Mouse (Mus musculus) retina, embryonic 14.5 days (tissue): Measurements from ENCODE around the gene Wdr81.
"Not testable (repeated sequence)": the region's sequence is repeated elsewhere in the genome, so short reads cannot be mapped to it uniquely, and the experiment has no call there.

ENCODE experiments used
- DNase-seq: peaks from one replicate; pipeline ENCODE4 v3.0.0-alpha.2; 2015; ENCODE audit warnings: low spot score

Wdr81 gene

DNA sequence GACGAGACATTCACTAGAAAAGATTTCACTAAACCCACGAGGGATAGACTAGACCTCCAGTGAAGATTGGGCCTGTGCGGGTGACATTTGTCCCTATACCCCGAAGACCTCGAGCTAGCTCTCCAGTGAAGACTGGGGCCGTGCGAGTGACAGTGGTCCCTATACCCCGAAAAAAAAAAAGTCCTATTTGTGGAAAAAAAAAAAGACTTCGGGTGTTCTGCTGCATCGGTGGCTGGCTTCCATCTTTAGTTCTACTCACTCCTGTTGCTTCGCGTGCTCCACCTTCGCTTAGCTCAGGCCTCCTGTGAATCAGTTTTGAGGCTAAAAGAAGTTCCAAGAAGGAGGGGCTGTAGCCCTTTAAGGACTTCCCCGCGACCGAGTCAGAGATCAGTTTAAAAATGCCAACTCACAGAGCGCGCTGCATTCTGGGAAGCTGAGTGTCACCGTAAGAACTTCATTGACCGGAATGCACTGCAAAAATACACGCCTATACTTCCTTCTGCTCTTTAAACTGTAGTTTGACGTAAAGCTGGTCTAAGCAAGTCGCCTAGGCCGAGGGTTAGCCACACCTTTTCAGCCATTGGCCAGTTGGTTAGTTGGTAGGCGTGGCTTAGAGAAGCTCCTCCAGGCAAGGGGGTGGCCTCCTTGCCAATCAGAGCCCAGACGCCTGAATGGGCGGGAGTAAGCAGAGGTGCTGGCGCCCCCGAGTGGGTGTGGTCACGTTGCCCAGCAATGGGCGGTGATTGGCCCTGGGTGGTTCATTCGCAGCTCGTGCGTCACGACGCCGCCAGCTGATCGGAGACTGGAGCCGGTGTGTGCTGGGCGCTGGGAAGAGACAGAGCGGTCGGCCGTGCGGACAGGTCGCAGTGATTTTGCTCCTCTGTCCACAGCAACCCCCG, 6.6 kb upstream of the Wdr81 start, which contains the start of gene Tlcd2:
Tlcd2 (plus strand) TSS at position 872 of the 899 bp plus-strand sequence.
- DNase-seq: peak; percentile 100

GRCm38 (mm10) chr11:75460103-75460843, 5.8 kb upstream of the Wdr81 start:
- peak; percentile 91 for DNase-seq

- DNase-seq: no peak
Observed at GRCm38 (mm10) chr11:75459751-75460102, 5.2 kb upstream of the Wdr81 start.

DNA sequence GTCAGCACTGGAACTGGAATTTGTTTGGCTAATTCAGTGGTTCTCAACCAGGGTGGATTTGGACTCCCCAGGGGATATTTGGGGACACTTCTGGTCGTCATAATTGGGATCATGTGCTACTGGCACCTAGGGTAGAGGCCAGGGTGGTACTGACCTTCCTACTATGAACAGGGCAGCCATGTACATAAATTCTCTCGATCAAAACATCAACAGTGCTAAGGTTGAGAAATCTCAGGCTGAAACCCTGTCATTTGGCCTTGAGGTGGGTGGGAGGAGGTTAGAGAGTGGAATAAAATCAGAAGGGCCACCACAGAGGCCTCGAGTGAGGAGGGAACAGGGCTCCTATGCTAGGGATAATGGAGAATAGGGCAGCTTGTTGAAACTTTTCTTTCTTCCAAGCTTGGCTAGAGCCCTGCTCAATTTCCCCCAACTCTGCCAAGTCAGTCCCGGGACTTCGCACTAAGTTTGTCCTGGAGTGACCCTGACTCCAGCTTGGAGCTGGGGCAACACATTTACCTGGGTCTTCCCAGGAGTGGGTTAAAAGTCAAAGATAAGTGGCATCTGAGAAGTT, 4.7 kb upstream of the Wdr81 start:
- no peak for DNase-seq

DNA sequence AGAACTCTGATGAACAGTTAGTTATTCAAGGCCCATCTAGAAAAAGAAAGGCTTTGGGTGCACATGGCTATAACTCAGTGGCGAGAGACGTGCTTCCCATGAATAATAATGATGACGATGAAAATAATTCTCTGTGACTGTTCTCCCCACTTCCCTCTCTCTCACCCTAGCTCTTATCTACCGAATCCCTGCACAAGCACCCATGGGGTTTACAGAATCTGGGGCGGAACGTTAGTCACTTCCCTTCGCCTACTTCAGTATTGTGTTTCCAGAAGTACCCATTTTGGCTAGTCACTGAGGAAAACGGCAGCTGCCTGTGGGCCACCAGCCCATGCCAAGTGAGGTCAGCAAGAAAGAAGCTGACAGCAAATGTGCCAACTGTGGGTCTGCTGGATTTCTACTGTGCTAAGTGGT, 4.1 kb upstream of the Wdr81 start:
- DNase-seq: no peak

DNA sequence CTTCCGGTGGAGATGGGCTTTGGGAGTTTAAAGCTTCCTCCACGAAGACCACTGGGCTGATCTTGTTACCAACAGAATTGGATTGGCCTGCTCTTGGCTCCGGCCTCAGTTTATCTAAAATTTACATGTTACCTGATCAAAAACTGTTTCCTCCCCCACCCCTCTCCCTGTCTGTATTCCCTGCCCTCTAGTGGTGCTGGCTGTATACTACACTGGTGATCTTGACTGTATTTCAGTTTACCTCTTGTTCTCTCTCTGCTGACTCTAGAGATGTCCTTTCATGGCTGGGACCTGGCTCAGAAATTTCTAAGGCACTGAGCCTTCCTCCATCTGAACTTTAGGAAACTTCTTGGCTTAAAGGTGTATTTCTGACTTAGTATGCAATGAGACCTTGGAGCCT, 3.7 kb upstream of the Wdr81 start:
- peak; percentile 73 for DNase-seq

DNA sequence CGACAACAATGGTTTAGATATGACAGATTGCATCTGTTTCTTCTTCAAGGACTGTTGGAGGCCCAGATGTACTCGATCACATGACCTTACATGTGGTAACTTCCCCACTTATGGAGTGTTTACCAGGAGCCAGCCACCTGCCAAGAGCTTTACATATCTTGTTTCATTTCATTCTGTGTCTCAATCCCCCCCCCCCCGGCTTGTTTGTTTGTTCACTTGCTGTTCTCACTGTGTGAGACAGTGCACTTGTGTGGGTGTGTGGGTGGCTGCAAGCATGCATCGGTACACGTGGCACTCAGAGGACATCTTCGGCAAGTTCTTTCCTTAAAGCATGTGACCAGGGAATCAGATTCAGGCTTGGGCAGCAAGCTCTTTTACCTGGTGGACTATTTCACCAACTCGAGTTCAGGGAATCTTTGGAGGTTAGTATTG, 1.9 kb upstream of the Wdr81 start:
- no peak for DNase-seq

GRCm38 (mm10) chr11:75455971-75456370, 1.5 kb upstream of the Wdr81 start:
- not testable (repeated sequence) for DNase-seq

DNA sequence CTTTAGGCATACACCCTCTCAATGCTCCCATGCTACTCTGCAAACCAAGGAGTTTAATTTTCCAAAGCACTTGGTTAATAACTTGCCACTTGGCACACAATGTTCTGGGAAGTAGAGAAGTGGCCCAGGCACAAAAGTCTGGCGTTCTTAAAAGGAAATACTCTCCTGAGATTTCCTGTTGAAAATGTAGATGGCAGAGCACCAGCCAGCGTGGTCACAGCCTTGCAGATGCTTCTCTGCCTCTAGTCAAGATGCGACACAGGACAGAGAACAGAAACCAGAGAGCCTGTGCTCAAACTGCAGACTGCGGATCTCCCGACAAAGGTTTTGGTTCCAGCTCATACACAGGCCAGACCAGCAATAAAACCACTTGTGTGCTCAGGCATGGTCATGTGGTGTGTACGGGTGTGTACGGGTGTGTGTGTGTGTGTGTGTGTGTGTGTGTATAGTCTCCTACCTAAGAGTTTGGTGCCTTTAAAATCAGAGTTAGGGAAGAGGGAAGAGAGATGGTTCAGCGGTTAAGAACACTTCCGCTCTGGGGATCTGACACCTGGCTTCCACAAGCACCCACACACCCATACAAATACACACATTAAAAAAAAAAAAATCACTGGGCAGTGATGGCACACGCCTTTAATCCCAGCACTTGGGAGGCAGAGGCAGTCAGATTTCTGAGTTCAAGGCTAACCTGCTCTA, 672 bp upstream of the Wdr81 start:
- no peak for DNase-seq

GRCm38 (mm10) chr11:75452812-75453557, 1.5 kb downstream of the Wdr81 start:
- no peak for DNase-seq

DNA sequence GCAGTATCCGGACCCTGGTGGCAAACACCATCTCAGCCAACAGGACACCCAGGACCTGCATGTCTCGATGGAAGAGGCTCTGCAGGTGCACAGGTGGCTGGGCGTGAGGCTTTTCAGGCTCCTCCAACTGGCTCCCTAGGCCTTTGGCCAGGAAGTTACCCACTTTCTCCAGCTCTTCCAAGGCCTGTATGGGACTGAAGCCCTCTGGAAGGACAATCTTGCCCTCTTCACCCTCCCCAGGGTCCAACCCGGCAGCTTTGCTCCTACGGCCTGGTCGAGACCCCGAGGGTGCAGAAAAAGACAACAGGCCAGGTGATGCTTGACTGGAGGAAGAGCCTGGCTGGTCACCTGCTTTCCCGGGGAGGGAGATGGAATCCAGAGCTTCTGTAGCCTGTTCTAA, 2.4 kb downstream of the Wdr81 start:
- DNase-seq: no peak

GRCm38 (mm10) chr11:75450936-75451335, 3.6 kb downstream of the Wdr81 start:
- DNase-seq: no peak

- no peak for DNase-seq
Observed at GRCm38 (mm10) chr11:75450304-75450908, 4.1 kb downstream of the Wdr81 start.

DNA sequence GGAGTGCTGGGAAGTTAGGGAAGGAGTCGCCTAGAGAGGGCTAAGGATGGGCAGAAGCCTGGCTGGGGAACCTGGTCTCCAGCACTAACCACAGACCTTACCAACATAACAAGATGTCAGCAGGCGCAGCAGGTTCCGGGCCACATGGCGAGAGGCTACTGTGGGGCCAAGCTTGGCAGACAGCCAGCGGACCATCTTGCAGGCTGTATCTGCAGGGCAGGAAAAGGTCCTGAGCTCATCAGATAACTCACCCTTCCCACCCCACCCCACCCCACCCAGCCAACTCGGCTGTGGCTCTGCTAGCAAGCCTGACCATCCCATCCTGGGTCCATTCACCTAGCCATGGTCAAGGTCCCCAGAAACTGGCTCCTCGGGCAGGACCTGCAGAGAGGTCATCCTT, 4.8 kb downstream of the Wdr81 start:
- DNase-seq: no peak

- DNase-seq: no peak
Observed at GRCm38 (mm10) chr11:75448575-75448974, 5.9 kb downstream of the Wdr81 start.

DNA sequence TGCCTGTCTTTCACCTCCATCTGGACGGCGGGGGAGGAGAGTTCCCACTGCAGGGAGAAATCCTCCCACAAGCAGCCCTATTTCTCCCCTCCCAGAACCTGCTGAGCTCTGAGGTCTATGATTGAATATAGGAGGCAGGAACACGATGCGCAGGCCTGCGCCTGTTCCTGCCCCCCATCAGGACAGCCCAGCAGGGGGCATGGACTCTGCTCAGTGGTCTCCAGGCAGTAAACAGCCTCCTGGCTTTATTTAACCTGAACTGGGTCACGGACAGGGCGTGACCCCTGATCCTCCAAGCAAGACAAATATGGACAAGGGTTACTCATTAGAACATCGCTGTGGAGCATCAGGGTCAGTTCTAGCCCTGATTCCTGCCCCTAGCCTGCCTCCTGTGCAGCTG, 10.8 kb downstream of the Wdr81 start:
- DNase-seq: peak; percentile 26

DNA sequence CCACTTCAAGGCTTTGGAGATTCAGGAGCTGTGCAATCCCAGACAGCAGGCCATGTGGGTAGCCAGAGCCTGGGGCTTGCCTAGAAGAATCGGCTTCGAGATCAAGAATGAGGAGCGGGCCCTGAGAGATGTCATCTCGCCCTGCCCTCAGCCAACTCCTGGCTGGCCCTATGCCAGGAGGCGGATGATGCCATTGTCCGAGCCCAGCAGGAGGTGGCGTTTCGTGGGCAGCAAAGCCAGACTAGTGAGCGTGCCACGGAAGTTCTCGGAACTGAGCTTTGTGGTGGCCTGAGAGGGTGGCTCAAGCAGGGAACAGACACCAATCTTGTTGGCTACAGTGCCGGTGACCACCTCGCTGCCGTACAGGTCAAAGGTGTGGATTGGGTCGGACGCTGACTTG, 12.9 kb downstream of the Wdr81 start:
- DNase-seq: no peak

- DNase-seq: no peak
Observed at GRCm38 (mm10) chr11:75441034-75441433, 13.5 kb downstream of the Wdr81 start.

GRCm38 (mm10) chr11:75439951-75440350, 14.6 kb downstream of the Wdr81 start:
- DNase-seq: no peak

DNA sequence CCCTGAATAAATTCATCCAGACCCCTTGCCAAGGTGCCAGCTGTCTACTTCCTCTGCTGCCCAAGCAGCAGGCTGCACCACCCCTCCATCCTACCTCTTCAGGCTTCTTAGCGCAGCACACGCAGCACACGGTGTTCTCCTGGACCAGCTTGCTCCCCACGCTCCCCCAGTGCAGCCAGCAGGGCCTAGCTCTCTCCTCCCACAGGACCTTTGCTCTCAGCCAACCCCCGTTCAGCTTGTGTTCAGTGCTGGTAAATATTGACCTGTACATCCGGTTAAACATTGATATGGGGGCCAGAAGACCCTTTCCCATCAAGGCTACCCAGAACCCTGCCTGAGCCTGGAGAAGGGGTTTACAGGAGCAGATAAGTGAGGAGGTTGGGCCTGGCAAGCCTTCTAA, 15.2 kb downstream of the Wdr81 start, which contains the start of gene Serpinf2:
Serpinf2 (minus strand) TSS at position 229 of the 400 bp plus-strand sequence.
- no peak for DNase-seq

DNA sequence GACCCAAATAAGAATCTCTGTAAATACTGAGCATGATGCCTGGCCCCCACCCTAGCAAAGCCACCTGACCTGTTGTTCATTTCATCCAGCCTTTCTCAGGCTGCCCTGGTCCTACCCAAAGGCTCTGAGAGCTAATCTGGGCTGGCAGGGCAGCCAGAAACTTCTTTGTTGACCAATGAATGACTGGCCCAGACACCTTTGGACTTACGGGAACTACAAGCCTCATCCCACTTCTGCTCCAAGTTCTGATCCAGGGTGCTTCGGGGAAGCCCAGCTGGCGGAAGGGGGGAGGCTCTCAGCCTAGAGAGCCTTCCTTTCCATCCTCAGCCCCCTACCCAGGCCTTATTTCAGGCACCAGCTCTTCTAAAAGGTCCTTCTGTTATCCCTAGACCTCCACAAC, 15.7 kb downstream of the Wdr81 start:
- no peak for DNase-seq
